Mouse (Mus musculus): ENCODE measurements around the gene Klhl23.
"Not testable (repeated sequence)": the region's sequence is repeated elsewhere in the genome, so short reads cannot be mapped to it uniquely, and the experiment has no call there.

The Klhl23 gene

DNA sequence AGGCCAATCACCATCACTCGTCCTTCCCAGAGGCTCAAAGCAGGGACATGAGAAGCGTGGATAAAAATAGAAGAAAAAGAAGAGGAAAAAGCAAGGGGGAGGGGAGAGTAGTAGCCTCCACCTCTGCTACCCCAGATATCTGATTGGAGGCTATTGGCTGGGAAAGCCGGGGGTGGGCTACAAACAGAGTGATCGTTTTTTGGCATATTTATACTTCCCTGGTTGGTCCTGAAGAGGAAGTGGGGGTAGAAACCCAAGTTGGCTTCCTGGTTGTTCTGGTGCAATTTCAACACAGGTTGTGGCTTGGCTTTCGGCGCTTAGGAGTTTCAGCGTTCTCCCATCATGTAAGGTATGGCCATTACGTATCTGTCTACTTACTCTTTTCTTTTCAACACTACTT lies at the start of gene Klhl23:
TSS of gene Klhl23 (plus strand) at position 234 of the 400 bp plus-strand sequence.
- no peak for DNase-seq (ENCODE audit: low read depth, low spot score)

DNA sequence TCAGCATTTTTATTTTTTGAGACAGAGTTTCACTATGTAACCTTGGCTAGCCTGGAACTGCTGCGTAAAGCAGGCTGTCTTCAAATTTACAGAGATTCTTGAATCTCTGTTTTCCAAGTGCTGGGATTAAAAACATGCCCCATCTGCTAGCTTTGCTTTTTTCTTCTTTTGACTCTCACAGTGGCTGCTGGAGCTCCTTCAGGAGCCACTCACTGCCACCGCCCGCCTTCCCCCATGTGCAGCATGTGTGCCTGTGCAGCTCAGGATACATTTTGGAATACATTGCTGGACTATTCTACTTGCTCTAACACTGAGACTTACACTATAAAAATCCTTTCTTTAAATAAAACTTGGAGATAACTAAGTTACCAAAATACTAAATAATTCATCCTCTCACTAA lies 48.4 kb upstream of the Klhl23 start:
- DNase-seq (ENCODE audit: low read depth, low spot score), result no peak

DNA sequence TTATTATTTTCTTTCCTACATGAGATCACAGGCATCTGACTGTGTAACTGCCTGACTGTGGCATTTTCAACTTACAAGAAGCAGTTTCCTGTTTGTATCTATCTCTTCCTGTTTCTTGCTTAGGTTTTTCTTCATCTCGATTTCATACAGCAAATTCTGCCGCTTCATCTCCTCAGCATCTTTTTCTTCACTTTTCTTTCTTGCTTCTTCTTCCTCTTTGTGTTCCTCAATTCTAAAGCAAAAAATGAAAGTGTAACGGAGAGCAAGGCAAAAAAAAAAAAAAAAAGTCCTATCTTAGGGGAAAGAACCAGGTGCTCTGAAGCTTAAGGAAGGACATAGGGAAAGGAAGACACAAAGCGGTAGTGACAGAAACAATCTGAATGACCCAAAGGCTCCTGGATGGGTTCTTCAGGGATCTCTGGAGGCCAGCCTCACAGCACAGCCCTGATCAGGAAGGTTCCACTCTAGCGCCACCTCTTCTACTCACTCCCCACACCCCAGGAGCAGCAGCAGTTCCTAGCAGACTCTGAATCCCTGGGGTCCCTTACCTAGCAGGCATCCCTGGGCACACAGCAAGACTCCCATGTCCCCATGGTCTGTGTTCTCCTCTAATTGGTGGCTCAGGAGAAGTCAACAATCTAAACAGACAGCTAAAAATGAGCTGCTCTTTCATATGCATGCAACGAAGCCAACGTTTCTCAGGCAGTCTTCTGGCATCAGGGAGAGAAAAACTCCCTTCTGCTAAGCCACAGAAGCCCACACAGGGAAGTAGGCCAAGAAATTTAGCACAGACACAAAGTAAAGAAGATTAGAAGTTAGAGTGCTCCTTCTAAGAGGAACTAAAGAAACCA lies 43.5 kb upstream of the Klhl23 start:
- DNase-seq (ENCODE audit: low read depth, low spot score), result no peak

DNA sequence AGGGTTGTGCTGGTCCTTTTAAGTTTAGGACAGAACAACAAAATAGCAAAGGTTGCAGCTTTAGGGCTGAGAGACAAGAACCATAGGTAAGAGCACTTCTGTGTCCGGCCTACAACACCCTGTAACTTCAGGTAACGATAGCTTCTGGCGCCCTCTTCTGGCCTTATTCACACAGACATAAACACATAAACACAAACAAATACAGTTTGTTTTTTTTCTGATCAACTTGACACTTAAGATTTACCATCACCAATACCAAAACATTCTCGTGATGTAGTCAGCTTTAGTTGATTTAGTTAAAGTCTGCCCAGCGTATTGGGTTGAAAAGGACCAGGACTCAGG lies 42.9 kb upstream of the Klhl23 start:
- DNase-seq (ENCODE audit: low read depth, low spot score), result peak; percentile 77

DNA sequence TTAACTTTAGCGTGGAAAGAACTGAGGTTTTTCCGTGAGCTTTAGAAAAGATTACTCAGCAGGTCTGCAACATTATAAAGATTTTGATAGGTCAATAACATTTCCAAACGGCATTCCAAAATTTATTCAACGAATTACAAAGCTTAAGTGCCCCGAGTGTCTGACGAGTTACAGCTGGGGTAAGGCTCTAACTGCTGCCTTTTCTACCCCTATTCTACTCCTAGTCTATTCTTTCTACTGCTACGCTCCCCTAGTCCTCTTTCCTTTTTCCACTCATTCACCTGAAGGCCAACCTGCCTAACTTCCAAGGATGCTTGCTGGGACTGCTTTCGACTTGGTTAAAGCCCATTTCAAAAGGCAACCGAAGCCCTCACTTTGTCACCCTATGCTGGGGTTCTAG lies 32.8 kb upstream of the Klhl23 start:
- no peak for DNase-seq (ENCODE audit: low read depth, low spot score)

GRCm38 (mm10) chr2:69789429-69790069 lies 32.2 kb upstream of the Klhl23 start, which contains the start of the genes Ccdc173 and Phospho2:
Gene Ccdc173 (minus strand): TSS chr2:69789575.
Gene Phospho2 (plus strand): TSS chr2:69789623.
- peak; percentile 99 for DNase-seq (ENCODE audit: low read depth, low spot score)

GRCm38 (mm10) chr2:69790285-69790684 lies 31.5 kb upstream of the Klhl23 start:
- DNase-seq (ENCODE audit: low read depth, low spot score), result peak; percentile 97

DNA sequence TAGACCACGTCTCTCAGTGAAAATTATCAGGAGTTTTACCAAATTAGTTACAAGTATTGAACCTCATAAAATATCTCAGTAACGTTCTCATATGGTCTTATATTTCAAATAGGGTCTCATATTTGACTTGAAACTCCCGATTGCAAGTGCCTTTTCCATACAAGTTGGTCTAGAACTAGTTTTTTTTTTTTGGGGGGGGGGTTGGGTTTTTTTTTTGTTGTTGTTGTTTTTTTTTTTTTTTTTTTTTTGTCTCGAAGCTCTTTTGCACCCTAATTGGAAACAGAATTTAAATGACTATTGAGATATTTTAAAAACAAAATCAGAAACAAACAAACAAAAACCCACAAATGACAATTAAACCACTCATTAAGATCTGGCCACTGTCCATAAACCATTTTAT lies 31.0 kb upstream of the Klhl23 start:
- no peak for DNase-seq (ENCODE audit: low read depth, low spot score)

DNA sequence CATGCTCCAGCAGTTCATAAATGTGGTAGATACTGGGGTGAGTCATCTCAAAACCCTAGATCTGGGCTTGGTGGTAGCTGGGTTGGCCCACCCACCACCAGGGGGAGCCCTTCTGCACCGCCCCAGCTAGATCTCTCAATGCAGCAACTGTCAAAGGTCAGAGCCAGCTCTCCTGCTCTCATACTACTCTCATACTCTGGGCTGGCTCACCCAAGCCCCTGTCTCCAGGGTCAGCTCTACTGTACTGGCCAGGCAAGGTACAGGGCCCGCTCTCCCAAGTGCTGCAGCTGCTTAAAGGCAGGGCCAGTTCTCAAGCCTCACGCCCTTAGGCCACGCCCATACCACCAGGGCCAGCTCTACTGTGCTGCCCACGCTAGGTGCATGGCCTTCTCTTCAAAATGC lies 18.8 kb upstream of the Klhl23 start:
- peak; percentile 75 for DNase-seq (ENCODE audit: low read depth, low spot score)

- DNase-seq (ENCODE audit: low read depth, low spot score), result no peak
Measured at GRCm38 (mm10) chr2:69803756-69804155, 18.0 kb upstream of the Klhl23 start.

DNA sequence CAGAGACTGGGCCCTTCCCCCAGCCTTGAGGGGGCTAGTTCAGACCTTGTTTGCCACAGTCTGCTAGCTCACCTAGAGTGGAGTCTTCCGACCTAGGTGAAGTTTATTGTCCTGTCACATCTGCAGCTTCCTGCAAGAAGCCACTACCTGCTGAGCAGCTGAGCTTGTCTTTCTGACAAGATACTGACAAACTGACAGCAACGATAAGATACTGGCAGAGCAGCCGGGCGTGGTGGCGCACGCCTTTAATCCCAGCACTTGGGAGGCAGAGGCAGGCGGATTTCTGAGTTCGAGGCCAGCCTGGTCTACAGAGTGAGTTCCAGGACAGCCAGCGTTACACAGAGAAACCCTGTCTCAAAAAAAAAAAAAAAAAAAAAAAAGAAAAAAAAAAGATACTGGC lies 17.1 kb upstream of the Klhl23 start:
- DNase-seq (ENCODE audit: low read depth, low spot score), result not testable (repeated sequence)

DNA sequence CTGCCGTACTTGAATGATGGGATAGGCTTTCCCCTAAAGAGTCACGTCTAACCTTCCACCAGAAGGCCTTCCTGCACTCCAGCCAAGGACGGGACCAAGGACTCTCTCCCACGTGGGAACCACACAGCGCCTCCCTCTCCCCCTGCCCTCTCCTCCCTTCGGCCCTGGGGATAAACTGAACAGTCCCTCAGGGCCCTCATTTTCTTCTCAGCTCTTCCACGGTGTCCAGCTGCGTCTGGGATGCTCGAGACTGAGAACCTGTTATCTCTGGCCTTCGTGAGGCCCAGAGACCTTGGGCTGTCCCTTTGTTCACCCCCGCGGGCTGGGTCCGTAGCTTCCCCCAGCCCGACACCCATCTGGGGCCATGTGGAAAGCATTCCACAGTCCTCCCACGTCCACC lies 11.6 kb upstream of the Klhl23 start:
- DNase-seq (ENCODE audit: low read depth, low spot score), result no peak

GRCm38 (mm10) chr2:69811349-69811748 lies 10.4 kb upstream of the Klhl23 start:
- not testable (repeated sequence) for DNase-seq (ENCODE audit: low read depth, low spot score)

DNA sequence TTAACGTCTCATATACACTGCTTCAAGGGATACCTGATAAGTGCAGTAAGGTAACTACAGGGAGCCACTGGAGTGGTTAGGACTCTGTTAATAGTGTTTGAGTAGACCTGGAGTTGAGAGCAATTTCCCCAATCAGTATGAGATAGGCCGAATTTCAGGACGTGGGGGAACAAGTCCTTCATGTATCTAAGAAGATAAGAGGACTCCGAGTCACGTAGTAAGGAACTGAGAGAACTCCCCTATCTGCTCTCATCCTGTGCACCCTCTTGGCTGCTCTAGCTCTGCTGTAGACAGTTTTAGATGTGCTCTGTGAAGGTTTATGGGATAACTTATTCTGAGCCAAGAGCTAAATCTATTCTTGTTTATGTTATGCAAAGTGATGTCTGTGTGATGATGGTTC lies 5.2 kb upstream of the Klhl23 start:
- DNase-seq (ENCODE audit: low read depth, low spot score), result no peak

DNA sequence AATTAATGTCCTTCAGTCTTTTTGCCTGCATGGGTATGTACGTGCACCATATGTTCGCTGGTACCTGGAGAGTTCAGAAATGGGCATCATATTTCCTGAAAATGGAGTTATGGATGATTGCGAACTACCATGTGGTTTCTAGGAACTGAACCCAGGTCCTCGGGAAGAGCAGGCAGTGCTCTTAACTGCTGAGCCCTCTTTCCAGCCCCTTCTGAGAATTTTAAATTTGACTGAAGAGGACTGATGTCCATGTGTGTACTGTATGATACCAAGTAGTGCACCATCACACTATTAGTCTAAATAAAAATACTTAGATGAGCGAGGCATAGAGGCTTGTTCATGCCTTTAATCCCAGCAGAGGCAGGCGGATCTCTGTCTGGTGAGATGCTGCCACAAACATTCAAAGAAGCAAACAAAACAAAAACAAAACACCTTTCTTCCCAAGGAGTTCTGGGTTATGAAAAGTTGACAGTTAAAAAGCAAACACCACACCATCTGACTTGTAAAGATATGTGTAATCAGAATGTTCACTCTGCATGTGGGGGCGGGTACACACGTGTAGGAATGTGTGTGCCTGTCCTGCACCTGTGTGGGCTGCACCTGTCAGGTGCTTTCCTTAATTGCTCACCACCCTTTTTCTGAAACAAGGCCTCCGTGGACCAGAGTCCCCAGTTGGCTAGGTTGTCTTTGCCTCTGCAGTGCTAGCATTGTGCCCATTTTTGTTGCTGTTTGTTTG lies 3.2 kb upstream of the Klhl23 start:
- no peak for DNase-seq (ENCODE audit: low read depth, low spot score)

DNA sequence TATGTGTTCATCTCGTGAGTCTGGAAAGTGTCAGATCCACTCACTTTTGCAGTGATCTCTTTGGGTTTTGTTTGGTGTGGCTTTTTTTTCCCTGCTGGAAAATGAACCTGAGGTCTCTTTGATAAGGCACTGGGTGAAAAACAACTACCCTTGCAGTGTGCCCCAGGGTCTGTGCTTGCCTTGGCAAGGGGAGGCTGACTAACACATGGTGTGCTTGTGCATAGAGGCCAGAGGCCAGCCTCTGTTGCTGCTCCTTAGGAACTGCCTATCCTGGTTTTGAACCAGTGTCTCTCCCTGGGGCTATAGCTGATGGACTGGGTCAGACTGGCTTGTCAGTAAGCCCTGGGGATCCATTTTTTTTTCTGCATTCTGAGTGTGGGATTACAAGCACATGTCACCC lies 1.5 kb upstream of the Klhl23 start:
- DNase-seq (ENCODE audit: low read depth, low spot score), result no peak

GRCm38 (mm10) chr2:69822361-69823128 lies 801 bp downstream of the Klhl23 start:
- DNase-seq (ENCODE audit: low read depth, low spot score), result peak; percentile 77

DNA sequence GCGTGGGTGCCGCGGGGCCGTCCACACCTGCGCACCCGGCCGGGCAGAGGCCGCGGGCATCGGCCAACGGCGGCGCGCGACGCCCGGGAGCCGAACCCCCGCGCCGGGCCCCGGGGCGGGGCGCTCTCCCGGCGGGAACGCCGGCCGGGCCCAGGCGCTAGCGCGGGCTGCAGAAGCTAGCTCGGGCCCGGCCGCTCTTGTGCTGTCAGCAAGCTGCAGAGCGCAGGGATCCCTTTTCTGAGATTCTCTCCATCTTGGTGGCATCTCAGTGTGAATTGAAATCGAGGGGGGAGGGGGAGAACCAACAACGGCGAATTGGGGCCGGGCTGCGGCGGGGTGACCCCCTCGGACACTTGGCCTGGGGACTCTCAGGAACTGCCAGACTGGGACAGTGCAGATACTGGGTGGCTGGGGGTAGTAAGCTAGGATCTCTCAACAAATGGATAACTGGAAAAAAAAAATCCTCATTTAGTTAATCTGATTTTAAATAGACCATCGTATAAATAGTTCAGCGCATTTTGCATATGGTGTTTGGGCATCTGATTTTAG lies 1.5 kb downstream of the Klhl23 start:
- peak; percentile 74 for DNase-seq (ENCODE audit: low read depth, low spot score)

GRCm38 (mm10) chr2:69825898-69826297 lies 4.2 kb downstream of the Klhl23 start:
- no peak for DNase-seq (ENCODE audit: low read depth, low spot score)

DNA sequence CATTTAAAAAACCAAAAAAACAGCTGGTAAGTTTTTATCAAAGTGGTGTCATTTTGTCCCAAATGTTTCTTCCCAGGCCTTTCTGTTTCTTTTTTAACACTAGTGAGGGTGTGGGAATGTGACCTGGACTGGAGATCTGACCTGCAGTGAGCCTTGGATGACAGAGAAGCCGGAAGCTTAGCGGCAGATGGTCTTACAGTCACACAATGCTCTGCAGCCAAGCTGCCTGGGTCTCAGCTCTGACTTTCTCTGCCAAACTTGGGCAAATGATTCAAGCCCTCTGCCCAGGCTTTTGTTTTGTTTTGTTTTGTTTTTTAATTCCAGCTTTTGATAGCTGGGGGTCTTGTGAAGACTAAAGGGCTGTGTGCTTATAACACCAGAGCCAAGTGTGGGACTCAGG lies 4.6 kb downstream of the Klhl23 start:
- no peak for DNase-seq (ENCODE audit: low read depth, low spot score)

- no peak for DNase-seq (ENCODE audit: low read depth, low spot score)
Measured at GRCm38 (mm10) chr2:69828031-69828430, 6.3 kb downstream of the Klhl23 start.

All from R1 (cell line).